Comparison of ENCODE assay signal across 9 mouse cellular contexts in genomic region chr3:62340154-62340760, GRCm38 (mm10). TPM values are rescaled to one million over a fixed set of nuclear protein-coding genes. Genes with fewer than 3 reads are reported as not detected.
DNase-seq lines count a peak whose midpoint lies in the region; ATAC-seq lines count a peak whose summit lies in the region.
"Had no signal": no experiment of that assay in that cellular context is flagged by ENCODE, and none has a peak within 500 bp of the region (broad histone marks: within the 10 kb centered on the region; RNA-seq: fewer than 3 reads in every experiment).

No protein-coding gene starts in this region.

- peaks cover 25% of the 10 kb centered on the region for H3K27me3 ChIP-seq in heart, embryonic 10.5 days (ENCODE audit: insufficient read depth, poor library complexity, severe bottlenecking)
- H3K27me3 ChIP-seq in embryonic facial prominence, embryonic 11.5 days (ENCODE audit: control insufficient read depth, insufficient read depth, low read length) = 0 out of 2 replicates have a peak, but pooled peaks cover 3% of the 10 kb centered on the region
- no peaks in the 10 kb centered on the region for H3K27me3 ChIP-seq in intestine, embryonic 15.5 days (replicated peaks)
- peaks cover 9% of the 10 kb centered on the region; the same call in 1 of the 2 replicates for H3K27me3 ChIP-seq in midbrain, embryonic 14.5 days (ENCODE audit: control insufficient read depth, insufficient read depth, low read length)

- H3K4me2 ChIP-seq in embryonic facial prominence, embryonic 11.5 days (ENCODE audit: low read depth, low read length) = peak overlapping the region; percentile 74
- H3K4me2 ChIP-seq in intestine, embryonic 15.5 days (replicated peaks) = peak overlapping the region; percentile 90
- peak overlapping the region; percentile 85 for H3K4me2 ChIP-seq in midbrain, embryonic 14.5 days (ENCODE audit: low read length)

- H3K9ac ChIP-seq in embryonic facial prominence, embryonic 11.5 days (replicated peaks; ENCODE audit: low read length) = peak overlapping the region; percentile 41; the same call in 1 of the 2 replicates
- H3K9ac ChIP-seq in intestine, embryonic 15.5 days = peak overlapping the region; percentile 82
- peak overlapping the region; percentile 68; the same call in 1 of the 2 replicates for H3K9ac ChIP-seq in midbrain, embryonic 14.5 days (replicated peaks; ENCODE audit: low read length)

- ATAC-seq in embryonic facial prominence, embryonic 11.5 days (replicated peaks; ENCODE audit: insufficient number of reproducible peaks, low FRiP score, low TSS enrichment, low read depth) = no peak
- ATAC-seq in intestine, embryonic 15.5 days = no peak
- ATAC-seq in midbrain, embryonic 14.5 days (ENCODE audit: low FRiP score, low TSS enrichment) = no peak
- no peak for ATAC-seq in activated CD4-positive, CD25-positive, alpha-beta regulatory T cell, adult 4 months

- 10% methylated on average over 16 of the region's 16 CpGs for WGBS in heart, embryonic 10.5 days
- WGBS in embryonic facial prominence, embryonic 11.5 days = 7% methylated on average over 16 of the region's 16 CpGs
- WGBS in intestine, embryonic 15.5 days = 15% methylated on average over 16 of the region's 16 CpGs
- WGBS in midbrain, embryonic 14.5 days = 11% methylated on average over 16 of the region's 16 CpGs

- intact Hi-C loops in heart, postnatal 10 days (cut with DNase I) = loop anchor here (5.0 kb wide), 1 partner anchor 107 kb away; no protein-coding TSS in a partner anchor
- intact Hi-C loops in gastrocnemius, postnatal 14 days (cut with DNase I; ENCODE audit: low total_unique reads) = no loop called here

- H3K4me1 ChIP-seq in heart, embryonic 10.5 days = peaks cover 6% of the 10 kb centered on the region; the same call in 1 of the 2 replicates
- H3K4me1 ChIP-seq in embryonic facial prominence, embryonic 11.5 days (ENCODE audit: control insufficient read depth, insufficient read depth, low read length) = no peaks in the 10 kb centered on the region
- H3K4me1 ChIP-seq in intestine, embryonic 15.5 days (replicated peaks) = 0 out of 2 replicates have a peak, but pooled peaks cover 6% of the 10 kb centered on the region
- H3K4me1 ChIP-seq in midbrain, embryonic 14.5 days (ENCODE audit: control insufficient read depth, insufficient read depth, low read length) = peaks cover 6% of the 10 kb centered on the region; the same call in 1 of the 2 replicates

- H3K4me3 ChIP-seq in heart, embryonic 10.5 days = peak overlapping the region; percentile 84
- peak overlapping the region; percentile 72 for H3K4me3 ChIP-seq in embryonic facial prominence, embryonic 11.5 days (ENCODE audit: low read depth, low read length)
- H3K4me3 ChIP-seq in intestine, embryonic 15.5 days (replicated peaks) = peak overlapping the region; percentile 75
- H3K4me3 ChIP-seq in midbrain, embryonic 14.5 days (replicated peaks; ENCODE audit: low read depth, low read length) = peak overlapping the region; percentile 79

- peak overlapping the region; percentile 86; the same call in 1 of the 2 replicates for H3K27ac ChIP-seq in heart, embryonic 10.5 days
- no peak overlapping the region for H3K27ac ChIP-seq in embryonic facial prominence, embryonic 11.5 days (replicated peaks; ENCODE audit: low read depth, low read length)
- H3K27ac ChIP-seq in intestine, embryonic 15.5 days = no peak overlapping the region
- no peak overlapping the region for H3K27ac ChIP-seq in midbrain, embryonic 14.5 days (replicated peaks; ENCODE audit: low read depth, low read length)

- H3K9me3 ChIP-seq in heart, embryonic 10.5 days = no peaks in the 10 kb centered on the region
- H3K9me3 ChIP-seq in embryonic facial prominence, embryonic 11.5 days (replicated peaks; ENCODE audit: control insufficient read depth, low read length) = no peaks in the 10 kb centered on the region
- no peaks in the 10 kb centered on the region for H3K9me3 ChIP-seq in intestine, embryonic 15.5 days
- H3K9me3 ChIP-seq in midbrain, embryonic 14.5 days (ENCODE audit: control insufficient read depth, low read length) = no peaks in the 10 kb centered on the region

- no peaks in the 10 kb centered on the region for H3K36me3 ChIP-seq in heart, embryonic 10.5 days
- no peaks in the 10 kb centered on the region for H3K36me3 ChIP-seq in embryonic facial prominence, embryonic 11.5 days (replicated peaks; ENCODE audit: control insufficient read depth, insufficient read depth, low read depth, low read length)
- H3K36me3 ChIP-seq in intestine, embryonic 15.5 days = no peaks in the 10 kb centered on the region
- H3K36me3 ChIP-seq in midbrain, embryonic 14.5 days (ENCODE audit: control insufficient read depth, insufficient read depth, low read length) = no peaks in the 10 kb centered on the region

- no peak for DNase-seq in heart, embryonic 10.5 days (ENCODE audit: low spot score)
- no peak for DNase-seq in heart, postnatal 10 days
- no peak for DNase-seq in embryonic facial prominence, embryonic 11.5 days (ENCODE audit: low spot score)
- DNase-seq in midbrain, embryonic 14.5 days = no peak
- no peak for DNase-seq in right cerebral cortex, postnatal 14 days
- DNase-seq in gastrocnemius, postnatal 14 days = no peak
- DNase-seq: cerebellum, adult 8-10 months had no signal

RNA-seq across cellular contexts. Expression of gene Arhgef26, which starts 2.1 kb away (rescaled TPM):
- 4.6 and 4.8 TPM in 2 replicates for polyA plus RNA-seq in heart, embryonic 10.5 days (2016; fragmentation: Nextera tagmentation; extraction: Ambion mirVana)
- total RNA-seq in heart, postnatal 10 days (2021) = 1 to 10 TPM; 3.9 to 4.2 TPM
- 4.3 and 4.7 TPM in 2 replicates for polyA plus RNA-seq in embryonic facial prominence, embryonic 11.5 days (2014; fragmentation: Nextera tagmentation; extraction: Ambion mirVana)
- 15.3 and 16.7 TPM in 2 replicates for polyA plus RNA-seq in intestine, embryonic 15.5 days (2015; fragmentation: Nextera tagmentation; extraction: Ambion mirVana)
- polyA plus RNA-seq in midbrain, embryonic 14.5 days (2014; fragmentation: Nextera tagmentation; extraction: Ambion mirVana) = 7.5 and 7.6 TPM in 2 replicates
- total RNA-seq in gastrocnemius, postnatal 14 days (2021) = 1 to 10 TPM; 3.1 to 3.7 TPM
- polyA plus RNA-seq in activated CD4-positive, CD25-positive, alpha-beta regulatory T cell, adult 4 months (2017; shearing (Covaris generic)) = under 1 TPM; 0.08 to 0.53 TPM
